Comparison of ENCODE assay signal across 13 mouse cellular contexts in genomic region chr10:93306367-93306766, GRCm38 (mm10). TPM values are rescaled to one million over a fixed set of nuclear protein-coding genes. Genes with fewer than 3 reads are reported as not detected.
DNase-seq lines count a peak whose midpoint lies in the region; ATAC-seq and TF ChIP-seq lines count a peak whose summit lies in the region.
"Had no signal": no experiment of that assay in that cellular context is flagged by ENCODE, and none has a peak within 500 bp of the region (broad histone marks: within the 10 kb centered on the region; RNA-seq: fewer than 3 reads in every experiment).

No protein-coding gene starts in this region.

- TF ChIP-seq CTCF in liver, adult 2 months (IDR thresholded peaks at IDR 0.05; ENCODE audit: low read depth, low read length), result no peak
- no peak for TF ChIP-seq CTCF in liver, postnatal 0 days (IDR thresholded peaks at IDR 0.05; ENCODE audit: low read depth)

- no peaks in the 10 kb centered on the region for H3K79me2 ChIP-seq in liver, adult 2 months (ENCODE audit: control insufficient read depth, insufficient read depth, low read length)

- ATAC-seq in heart, embryonic 15.5 days (replicated peaks; ENCODE audit: insufficient number of reproducible peaks, insufficient read depth, low FRiP score, low read depth), result no peak
- ATAC-seq in liver, postnatal 0 days, result no peak
- ATAC-seq in limb, embryonic 15.5 days (ENCODE audit: insufficient number of reproducible peaks, low FRiP score, low TSS enrichment, low read depth), result no peak
- no peak for ATAC-seq in activated CD4-positive, CD25-positive, alpha-beta regulatory T cell, adult 4 months
- ATAC-seq: forebrain, embryonic 16.5 days had no signal

- no peak for DNase-seq in heart, postnatal 10 days
- DNase-seq in liver, adult 2 months (ENCODE audit: extremely low read depth, low read depth, low spot score), result no peak
- no peak for DNase-seq in liver, postnatal 0 days
- DNase-seq in NIH3T3 (ENCODE audit: low read depth), result peak; percentile 35
- DNase-seq: cerebellum, postnatal 10 days; gastrocnemius, postnatal 25 days; thymus, postnatal 25 days had no signal

- 70% methylated on average over 11 of the region's 11 CpGs for WGBS in heart, embryonic 15.5 days
- WGBS in liver, adult 2 months, result 77% methylated on average over 11 of the region's 11 CpGs
- 71% methylated on average over 11 of the region's 11 CpGs for WGBS in liver, postnatal 0 days (ENCODE audit: insufficient replicate concordance)
- WGBS in limb, embryonic 15.5 days, result 69% methylated on average over 11 of the region's 11 CpGs

- intact Hi-C loops in heart, postnatal 10 days (cut with DNase I), result no loop called here

- TF ChIP-seq EP300 in liver, postnatal 0 days (IDR thresholded peaks at IDR 0.05; ENCODE audit: low read depth), result no peak

- TF ChIP-seq POLR2A in liver, adult 2 months (IDR thresholded peaks at IDR 0.05; ENCODE audit: extremely low read depth, insufficient read depth, low read length), result no peak

- no peak overlapping the region for H3K9ac ChIP-seq in heart, embryonic 15.5 days
- no peak overlapping the region for H3K9ac ChIP-seq in liver, adult 2 months (ENCODE audit: low read depth, low read length)
- no peak overlapping the region for H3K9ac ChIP-seq in liver, postnatal 0 days (replicated peaks)
- no peak overlapping the region for H3K9ac ChIP-seq in limb, embryonic 15.5 days
- H3K9ac ChIP-seq: hindbrain, embryonic 15.5 days had no signal

- peak overlapping the region; percentile 48; the same call in 1 of the 2 replicates for H3K27ac ChIP-seq in heart, embryonic 15.5 days
- peak overlapping the region; percentile 57 for H3K27ac ChIP-seq in liver, adult 2 months (replicated peaks; ENCODE audit: insufficient read depth, low read depth, low read length)
- no peak overlapping the region for H3K27ac ChIP-seq in liver, postnatal 0 days (ENCODE audit: low read depth)
- peak overlapping the region; percentile 40; the same call in 1 of the 2 replicates for H3K27ac ChIP-seq in limb, embryonic 15.5 days
- H3K27ac ChIP-seq: hindbrain, embryonic 15.5 days had no signal

- H3K4me2 ChIP-seq in heart, embryonic 15.5 days, result peak overlapping the region; percentile 98
- no peak overlapping the region for H3K4me2 ChIP-seq in liver, postnatal 0 days (ENCODE audit: low read depth, low read length)
- no peak overlapping the region for H3K4me2 ChIP-seq in limb, embryonic 15.5 days
- H3K4me2 ChIP-seq: hindbrain, embryonic 15.5 days had no signal

- no peak overlapping the region for H3K4me3 ChIP-seq in heart, embryonic 15.5 days
- no peak overlapping the region for H3K4me3 ChIP-seq in liver, adult 2 months (ENCODE audit: insufficient read depth, low read depth, low read length)
- H3K4me3 ChIP-seq in liver, postnatal 0 days (ENCODE audit: low read depth, low read length), result no peak overlapping the region
- H3K4me3 ChIP-seq in limb, embryonic 15.5 days, result no peak overlapping the region
- H3K4me3 ChIP-seq: hindbrain, embryonic 15.5 days had no signal

- H3K9me3 ChIP-seq in heart, embryonic 15.5 days (replicated peaks), result no peaks in the 10 kb centered on the region
- H3K9me3 ChIP-seq in liver, postnatal 0 days (ENCODE audit: low read length), result no peaks in the 10 kb centered on the region
- H3K9me3 ChIP-seq in limb, embryonic 15.5 days, result no peaks in the 10 kb centered on the region
- H3K9me3 ChIP-seq: G1E; hindbrain, embryonic 15.5 days had no signal

- H3K36me3 ChIP-seq in heart, embryonic 15.5 days, result no peaks in the 10 kb centered on the region
- no peaks in the 10 kb centered on the region for H3K36me3 ChIP-seq in liver, adult 2 months (ENCODE audit: control insufficient read depth, insufficient read depth, low read length)
- H3K36me3 ChIP-seq in liver, postnatal 0 days (replicated peaks; ENCODE audit: insufficient read depth, low read length), result no peaks in the 10 kb centered on the region
- no peaks in the 10 kb centered on the region for H3K36me3 ChIP-seq in limb, embryonic 15.5 days
- H3K36me3 ChIP-seq: G1E; hindbrain, embryonic 15.5 days had no signal

- H3K4me1 ChIP-seq in heart, embryonic 15.5 days (replicated peaks), result peaks cover 11% of the 10 kb centered on the region; the same call in 1 of the 2 replicates
- peaks cover 4% of the 10 kb centered on the region; the same call in 1 of the 2 replicates for H3K4me1 ChIP-seq in liver, adult 2 months (ENCODE audit: control insufficient read depth, insufficient read depth, low read length)
- H3K4me1 ChIP-seq in liver, postnatal 0 days (ENCODE audit: insufficient read depth), result 0 out of 2 replicates have a peak, but pooled peaks cover 2% of the 10 kb centered on the region
- H3K4me1 ChIP-seq in limb, embryonic 15.5 days, result peaks cover 28% of the 10 kb centered on the region

- no peaks in the 10 kb centered on the region for H3K27me3 ChIP-seq in heart, embryonic 15.5 days
- peaks cover 4% of the 10 kb centered on the region for H3K27me3 ChIP-seq in liver, adult 2 months (ENCODE audit: control insufficient read depth, insufficient read depth, low read length)
- peaks cover 17% of the 10 kb centered on the region for H3K27me3 ChIP-seq in liver, postnatal 0 days (ENCODE audit: insufficient read depth, low read length)
- H3K27me3 ChIP-seq in limb, embryonic 15.5 days, result no peaks in the 10 kb centered on the region
- H3K27me3 ChIP-seq: hindbrain, embryonic 15.5 days had no signal

RNA-seq across cellular contexts. Expression of gene Elk3, which starts 4.6 kb away (rescaled TPM):
- polyA plus RNA-seq in heart, embryonic 15.5 days (2015; fragmentation: Nextera tagmentation; extraction: Ambion mirVana), result 31.7 and 33.5 TPM in 2 replicates
- total RNA-seq in heart, postnatal 10 days (2021), result 100 to 1,000 TPM; 106 to 115 TPM
- total RNA-seq in liver, adult 2 months (2014; rRNA removed), result 3.4 and 4.8 TPM in 2 replicates
- polyA plus RNA-seq in liver, adult 2 months (2012; rRNA removed), result 6.3 and 8.0 TPM in 2 replicates
- polyA plus RNA-seq in liver, postnatal 0 days (2015; fragmentation: Nextera tagmentation; extraction: Ambion mirVana), result 6.2 and 7.9 TPM in 2 replicates
- polyA plus RNA-seq in limb, embryonic 15.5 days (2015; fragmentation: Nextera tagmentation; extraction: Ambion mirVana), result 36.2 and 36.3 TPM in 2 replicates
- polyA plus RNA-seq in activated CD4-positive, CD25-positive, alpha-beta regulatory T cell, adult 4 months (2017; shearing (Covaris generic)), result 10 to 100 TPM; 30.4 to 37.0 TPM
- polyA plus RNA-seq: G1E had no signal
